Mouse (Mus musculus) neural tube, embryonic 11.5 days (tissue): ENCODE measurements at regions not wholly inside any gene's neighbourhood (a gene's known extent, or its start where the extent isn't known, plus 50 kb on each side); places are given as distances from the start of the nearest gene placed in this dataset.

Experiments
- ATAC-seq: fragments of 200-750 bp; cut with Nextera tagmentation; 2 replicates; pipeline ENCODE4 v1.8.0; 2017; ENCODE audit warnings: moderate number of reproducible peaks, mild to moderate bottlenecking, moderate TSS enrichment, moderate library complexity; ENCODE audit not compliant: insufficient read depth, low FRiP score, low TSS enrichment
- DNase-seq: peaks from one replicate; pipeline ENCODE4 v3.0.0-alpha.2; 2015; ENCODE audit warnings: low spot score
- H3K27ac ChIP-seq: fragments of 300-500 bp; sonication (generic); 2 replicates; pipeline ENCODE4 v1.5.1; 2014; ENCODE audit warnings: low read depth, mild to moderate bottlenecking, low read length
- H3K27me3 ChIP-seq: fragments of 300-500 bp; sonication (generic); 2 replicates; pipeline ENCODE4 v1.6.1; 2014; ENCODE audit warnings: mild to moderate bottlenecking, low read length, mixed read lengths; ENCODE audit not compliant: control insufficient read depth, insufficient read depth
- H3K36me3 ChIP-seq: fragments of 300-500 bp; sonication (generic); 2 replicates; pipeline ENCODE4 v1.6.1; 2014; ENCODE audit warnings: mild to moderate bottlenecking, low read length, moderate library complexity, mixed read lengths; ENCODE audit not compliant: control insufficient read depth, insufficient read depth
- H3K4me1 ChIP-seq: fragments of 300-500 bp; sonication (generic); 2 replicates; pipeline ENCODE4 v1.6.1; 2014; ENCODE audit warnings: low read length, mixed read lengths; ENCODE audit not compliant: control insufficient read depth, insufficient read depth
- H3K4me2 ChIP-seq: fragments of 300-500 bp; sonication (generic); 2 replicates; pipeline ENCODE4 v1.6.1; 2014; ENCODE audit warnings: low read depth, mild to moderate bottlenecking, moderate library complexity
- H3K4me3 ChIP-seq: fragments of 300-500 bp; sonication (generic); 2 replicates; pipeline ENCODE4 v1.5.1; 2014; ENCODE audit warnings: low read depth, low read length
- H3K9ac ChIP-seq: fragments of 300-500 bp; sonication (generic); 2 replicates; pipeline ENCODE4 v1.6.1; 2014; ENCODE audit warnings: mild to moderate bottlenecking, low read length
- H3K9me3 ChIP-seq: fragments of 300-500 bp; sonication (generic); 2 replicates; pipeline ENCODE4 v1.6.1; 2016; ENCODE audit warnings: low read length; ENCODE audit not compliant: control insufficient read depth
- WGBS: fragments of 180-500 bp; shearing (Covaris S2); extraction: QIAGEN DNeasy Blood & Tissue Kit; methylation state at CpG from one replicate; pipeline ENCODE4 v1.1.7; 2014; 5-methylcytosine and 5-hydroxymethylcytosine counted together

GRCm38 (mm10) chr2:179371553-179371952 lies 70.7 kb upstream of the Cdh4 start:
- no peak overlapping the region for H3K9ac ChIP-seq
- H3K27me3 ChIP-seq: no peaks in the 10 kb centered on the region
- H3K36me3 ChIP-seq: no peaks in the 10 kb centered on the region
- no peak overlapping the region for H3K4me3 ChIP-seq
- ATAC-seq: no peak
- no peak overlapping the region for H3K27ac ChIP-seq
- 86% methylated on average over 7 of the region's 7 CpGs for WGBS
- no peaks in the 10 kb centered on the region for H3K4me1 ChIP-seq
- H3K9me3 ChIP-seq: no peaks in the 10 kb centered on the region
- no peak for DNase-seq
- no peak overlapping the region for H3K4me2 ChIP-seq

GRCm38 (mm10) chr2:179379691-179380443 lies 62.4 kb upstream of the Cdh4 start:
- 84% methylated on average over 11 of the region's 11 CpGs for whole genome bisulfite sequencing
- Histone ChIP-seq H3K4me2 (no peak overlapping the region), H3K27ac (no peak overlapping the region), H3K4me1 (no peaks in the 10 kb centered on the region), H3K36me3 (no peaks in the 10 kb centered on the region), H3K4me3 (no peak overlapping the region), H3K9ac (no peak overlapping the region), H3K27me3 (no peaks in the 10 kb centered on the region), H3K9me3 (no peaks in the 10 kb centered on the region)
- DNase-seq: no peak
- ATAC-seq: no peak

GRCm38 (mm10) chr2:179380444-179380705 lies 61.9 kb upstream of the Cdh4 start:
- Histone ChIP-seq H3K4me3 (no peak overlapping the region), H3K27me3 (no peaks in the 10 kb centered on the region), H3K27ac (no peak overlapping the region), H3K4me2 (no peak overlapping the region), H3K9ac (no peak overlapping the region), H3K4me1 (no peaks in the 10 kb centered on the region), H3K36me3 (no peaks in the 10 kb centered on the region), H3K9me3 (no peaks in the 10 kb centered on the region)
- DNase-seq: no peak
- 74% methylated on average over 4 of the region's 4 CpGs for WGBS
- no peak for ATAC-seq

GRCm38 (mm10) chr2:179381916-179382315 lies 60.3 kb upstream of the Cdh4 start:
- no peaks in the 10 kb centered on the region for H3K27me3 ChIP-seq
- H3K36me3 ChIP-seq: no peaks in the 10 kb centered on the region
- WGBS: 83% methylated on average over 3 of the region's 3 CpGs
- H3K4me1 ChIP-seq: no peaks in the 10 kb centered on the region
- no peaks in the 10 kb centered on the region for H3K9me3 ChIP-seq
- no peak overlapping the region for H3K4me3 ChIP-seq
- no peak overlapping the region for H3K27ac ChIP-seq
- no peak overlapping the region for H3K9ac ChIP-seq
- no peak for ATAC-seq
- DNase-seq: no peak
- H3K4me2 ChIP-seq: no peak overlapping the region

GRCm38 (mm10) chr2:179382594-179382993 lies 59.6 kb upstream of the Cdh4 start:
- no peak overlapping the region for H3K9ac ChIP-seq
- H3K27ac ChIP-seq: no peak overlapping the region
- no peak for ATAC-seq
- H3K36me3 ChIP-seq: no peaks in the 10 kb centered on the region
- no peaks in the 10 kb centered on the region for H3K27me3 ChIP-seq
- H3K9me3 ChIP-seq: no peaks in the 10 kb centered on the region
- no peak overlapping the region for H3K4me2 ChIP-seq
- no peaks in the 10 kb centered on the region for H3K4me1 ChIP-seq
- DNase-seq: no peak
- WGBS: 84% methylated on average over 9 of the region's 9 CpGs
- no peak overlapping the region for H3K4me3 ChIP-seq

GRCm38 (mm10) chr2:179386871-179387270 lies 55.4 kb upstream of the Cdh4 start:
- H3K9ac ChIP-seq: no peak overlapping the region
- WGBS: 66% methylated on average over 6 of the region's 6 CpGs
- H3K4me2 ChIP-seq: no peak overlapping the region
- no peaks in the 10 kb centered on the region for H3K4me1 ChIP-seq
- H3K27ac ChIP-seq: no peak overlapping the region
- H3K9me3 ChIP-seq: no peaks in the 10 kb centered on the region
- H3K27me3 ChIP-seq: no peaks in the 10 kb centered on the region
- DNase-seq: no peak
- no peak overlapping the region for H3K4me3 ChIP-seq
- ATAC-seq: no peak
- no peaks in the 10 kb centered on the region for H3K36me3 ChIP-seq

- Histone ChIP-seq H3K9me3 (no peaks in the 10 kb centered on the region), H3K27me3 (no peaks in the 10 kb centered on the region), H3K36me3 (no peaks in the 10 kb centered on the region), H3K4me3 (no peak overlapping the region), H3K9ac (no peak overlapping the region), H3K4me2 (no peak overlapping the region), H3K4me1 (no peaks in the 10 kb centered on the region), H3K27ac (no peak overlapping the region)
- ATAC-seq: no peak
- no peak for DNase-seq
- 66% methylated on average over 4 of the region's 4 CpGs for WGBS
Measured at GRCm38 (mm10) chr2:179390486-179390885, 51.7 kb upstream of the Cdh4 start.

- DNase-seq: no peak
- 67% methylated on average over 11 of the region's 11 CpGs for WGBS
- ATAC-seq: no peak
- H3K27ac ChIP-seq: no peak overlapping the region
- no peaks in the 10 kb centered on the region for H3K27me3 ChIP-seq
- H3K4me3 ChIP-seq: no peak overlapping the region
- no peaks in the 10 kb centered on the region for H3K36me3 ChIP-seq
- no peaks in the 10 kb centered on the region for H3K4me1 ChIP-seq
- no peak overlapping the region for H3K4me2 ChIP-seq
- no peak overlapping the region for H3K9ac ChIP-seq
- H3K9me3 ChIP-seq: no peaks in the 10 kb centered on the region
Measured at GRCm38 (mm10) chr2:179390924-179391461, 51.2 kb upstream of the Cdh4 start.
